Mouse (Mus musculus): ENCODE measurements around the gene Prss45. TPM values are rescaled to one million over a fixed set of nuclear protein-coding genes. Genes with fewer than 3 reads are reported as not detected.

Gene Prss45
- polyA plus RNA-seq, 1 experiment from 2014 or later, result not detected

DNA sequence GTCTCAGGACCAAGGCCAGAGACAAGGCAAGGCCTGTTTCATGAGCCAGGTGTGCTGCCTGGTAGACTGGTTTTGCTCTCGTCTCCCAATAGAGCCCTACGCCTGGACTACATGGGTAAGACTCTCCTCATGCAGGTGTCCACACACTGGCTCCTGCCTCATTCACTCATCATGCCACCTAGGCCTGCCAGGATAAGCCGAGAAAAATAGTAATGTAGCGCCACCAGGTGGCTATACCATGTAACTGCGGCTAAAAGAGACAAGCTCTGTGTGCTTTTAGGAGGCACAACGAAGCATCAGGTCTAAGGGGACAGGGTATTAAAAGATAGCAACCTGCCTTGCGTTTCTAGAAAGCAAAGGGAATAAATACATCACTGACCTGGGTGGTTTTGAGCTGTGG lies 36.6 kb downstream of the Prss45 start:
- no peaks in the 10 kb centered on the region for H3K9me3 ChIP-seq
- peak; percentile 61 for DNase-seq (ENCODE audit: low spot score)
- no peaks in the 10 kb centered on the region for H3K36me3 ChIP-seq (replicated peaks)
- H3K4me1 ChIP-seq, result peaks cover 29% of the 10 kb centered on the region
- no peak overlapping the region for H3K4me3 ChIP-seq
- H3K27me3 ChIP-seq (replicated peaks; ENCODE audit: low read depth, poor library complexity, severe bottlenecking), result peaks cover 53% of the 10 kb centered on the region
- 16% methylated on average over 7 of the region's 7 CpGs for whole genome bisulfite sequencing
- no peak overlapping the region for H3K27ac ChIP-seq (replicated peaks)

DNA sequence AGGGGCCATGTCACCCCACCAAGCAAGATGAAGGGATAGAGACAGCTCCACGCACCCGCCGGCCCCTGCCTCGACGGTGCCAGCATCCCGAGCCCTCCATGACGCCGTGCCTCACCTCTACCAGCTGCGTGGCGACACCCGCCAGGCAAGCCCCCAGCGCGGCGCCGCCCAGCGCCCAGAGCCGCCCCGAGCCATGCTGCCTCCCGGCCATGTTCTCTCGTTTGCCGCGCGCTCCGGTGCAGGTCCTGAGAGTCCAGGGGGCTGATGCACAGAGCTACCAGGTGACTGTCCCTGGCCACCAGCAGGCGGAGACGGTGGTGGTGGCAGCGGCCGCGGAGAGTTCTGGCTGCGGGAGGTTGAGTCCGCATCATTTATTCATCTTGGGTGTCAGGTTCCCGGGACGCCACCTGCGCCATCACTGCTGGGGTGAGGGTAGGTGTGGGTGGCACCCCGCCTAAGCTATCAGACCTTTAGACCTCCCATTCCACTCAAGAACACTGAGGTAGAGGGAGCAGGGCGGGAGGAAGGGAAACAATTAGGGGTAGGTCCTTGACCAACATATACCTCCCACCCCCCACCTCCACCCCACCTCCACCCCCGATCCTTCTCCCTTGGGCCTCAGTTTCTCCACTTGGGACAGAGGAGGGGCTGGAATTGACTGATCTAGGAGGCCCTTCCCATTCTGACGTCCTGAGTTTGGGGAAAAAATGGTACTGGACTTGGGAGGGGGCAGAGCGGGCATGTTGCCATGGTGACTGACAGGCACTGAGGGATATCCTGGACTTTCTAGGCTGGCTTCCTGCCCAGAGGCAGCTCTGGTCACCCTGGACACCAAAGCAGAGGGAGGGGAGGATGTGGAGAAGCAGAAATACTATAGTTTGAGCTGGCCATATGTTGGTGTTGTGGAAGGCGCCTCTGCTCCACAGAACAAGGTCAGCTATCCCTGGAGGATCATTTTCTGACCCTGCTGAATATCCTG lies 39.6 kb downstream of the Prss45 start:
- DNase-seq (ENCODE audit: low spot score), result peak; percentile 50
- Histone ChIP-seq H3K27ac (replicated peaks) (peak overlapping the region; percentile 54), H3K4me1 (peaks cover 27% of the 10 kb centered on the region), H3K4me3 (peak overlapping the region; percentile 54), H3K36me3 (replicated peaks) (no peaks in the 10 kb centered on the region), H3K9me3 (no peaks in the 10 kb centered on the region), H3K27me3 (replicated peaks; ENCODE audit: low read depth, poor library complexity, severe bottlenecking) (peaks cover 78% of the 10 kb centered on the region)
- WGBS, result 9% methylated on average over 40 of the region's 40 CpGs

DNA sequence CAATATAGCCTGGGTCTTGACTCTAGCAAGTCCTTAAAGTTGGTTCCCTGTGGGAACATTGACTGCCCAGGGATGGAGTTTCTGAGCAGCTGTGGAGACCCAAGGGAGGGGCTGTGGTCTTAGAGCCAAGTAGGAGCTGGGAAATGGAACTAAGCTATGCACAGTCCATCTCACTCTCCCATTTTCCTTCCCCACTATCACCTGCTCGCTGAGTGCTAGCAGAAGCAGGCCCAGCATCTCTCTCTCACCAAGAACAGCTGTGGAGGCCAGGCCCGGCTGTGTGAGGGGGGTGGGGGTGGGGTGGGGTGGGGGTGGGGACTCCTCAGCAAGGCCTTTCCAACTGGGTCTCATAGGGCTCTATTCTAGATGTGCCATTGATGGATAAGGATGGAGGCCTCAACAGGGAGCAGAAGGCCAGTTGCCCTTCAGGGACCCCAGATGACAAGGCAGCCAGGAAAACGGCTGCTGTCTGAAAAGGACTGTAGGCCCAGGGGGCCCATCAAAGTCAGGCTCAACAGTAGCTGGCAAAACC lies 40.3 kb downstream of the Prss45 start:
- no peak for DNase-seq (ENCODE audit: low spot score)
- Histone ChIP-seq H3K9me3 (no peaks in the 10 kb centered on the region), H3K4me3 (peak overlapping the region; percentile 5; the same call in 1 of the 2 replicates), H3K36me3 (replicated peaks) (no peaks in the 10 kb centered on the region), H3K27ac (replicated peaks) (no peak overlapping the region), H3K27me3 (replicated peaks; ENCODE audit: low read depth, poor library complexity, severe bottlenecking) (peaks cover 85% of the 10 kb centered on the region), H3K4me1 (peaks cover 32% of the 10 kb centered on the region)
- 18% methylated on average over 3 of the region's 3 CpGs for WGBS

DNA sequence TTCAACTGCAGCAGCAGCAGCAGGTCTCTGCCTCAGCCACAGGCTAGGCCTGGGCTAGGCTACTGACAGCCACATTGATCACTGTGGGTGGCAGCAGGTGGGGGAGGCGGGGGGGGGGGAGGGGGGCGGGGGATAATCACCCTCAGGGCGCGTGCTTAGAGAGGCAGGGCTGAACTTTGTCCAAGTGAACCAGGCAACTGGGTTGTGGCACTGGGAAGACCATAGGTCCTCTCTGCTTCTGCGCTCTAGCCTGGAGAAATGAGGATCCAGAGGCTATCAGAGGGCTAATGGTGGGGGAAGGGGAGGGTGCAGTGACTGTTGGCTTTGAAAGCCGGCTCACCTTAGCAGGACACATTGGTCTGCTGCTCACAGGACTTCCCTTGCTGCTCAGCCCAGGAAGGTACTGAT lies 40.9 kb downstream of the Prss45 start:
- Histone ChIP-seq H3K36me3 (replicated peaks) (no peaks in the 10 kb centered on the region), H3K4me3 (peak overlapping the region; percentile 5; the same call in 1 of the 2 replicates), H3K27ac (replicated peaks) (no peak overlapping the region), H3K27me3 (replicated peaks; ENCODE audit: low read depth, poor library complexity, severe bottlenecking) (peaks cover 89% of the 10 kb centered on the region), H3K9me3 (no peaks in the 10 kb centered on the region), H3K4me1 (peaks cover 36% of the 10 kb centered on the region)
- DNase-seq (ENCODE audit: low spot score), result peak; percentile 57
- 11% methylated on average over 6 of the region's 6 CpGs for WGBS

DNA sequence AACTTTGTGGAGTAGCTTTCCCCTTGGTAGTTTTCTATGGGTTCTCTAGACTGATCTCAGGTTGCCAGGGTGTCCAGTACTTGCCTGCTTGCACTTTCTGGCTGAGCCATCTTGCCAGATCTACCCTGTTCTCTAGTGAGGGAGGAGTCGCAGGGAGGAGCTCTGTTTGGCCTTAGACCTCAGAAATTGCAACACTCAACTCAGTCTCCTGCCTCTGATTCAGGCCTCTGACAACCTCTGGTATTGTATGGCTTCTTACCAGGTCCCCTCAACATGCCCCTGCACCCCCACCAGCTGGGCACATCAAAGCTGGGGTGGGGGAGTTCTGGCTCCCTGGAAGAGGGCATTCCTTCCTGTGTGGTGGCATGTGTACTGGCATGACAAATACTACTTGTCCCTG lies 43.0 kb downstream of the Prss45 start:
- Histone ChIP-seq H3K27me3 (replicated peaks; ENCODE audit: low read depth, poor library complexity, severe bottlenecking) (peaks cover 91% of the 10 kb centered on the region), H3K4me3 (no peak overlapping the region), H3K36me3 (replicated peaks) (no peaks in the 10 kb centered on the region), H3K4me1 (peaks cover 44% of the 10 kb centered on the region), H3K27ac (replicated peaks) (no peak overlapping the region), H3K9me3 (no peaks in the 10 kb centered on the region)
- WGBS, result 89% methylated on average over 1 of the region's 1 CpGs
- DNase-seq (ENCODE audit: low spot score), result no peak

DNA sequence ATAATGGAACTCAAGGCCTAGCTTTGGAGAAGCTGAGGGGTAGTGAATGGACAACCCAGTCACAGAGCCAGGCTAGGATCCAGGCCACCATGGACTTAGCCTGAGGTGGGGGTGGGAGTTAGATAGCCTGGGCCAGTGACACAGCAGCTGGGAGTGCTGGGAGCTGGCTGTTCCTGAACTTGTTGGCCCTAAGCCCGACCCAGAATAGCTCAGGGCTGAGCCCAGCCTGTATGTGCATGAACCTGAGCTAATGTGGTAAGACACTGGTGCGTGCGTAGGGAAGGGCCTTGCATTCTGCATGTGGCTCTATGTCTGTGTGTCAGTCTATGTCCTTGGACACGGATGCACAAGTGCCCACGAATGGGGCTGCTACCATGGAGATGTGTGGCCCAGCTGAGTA lies 43.5 kb downstream of the Prss45 start:
- Histone ChIP-seq H3K27ac (replicated peaks) (no peak overlapping the region), H3K36me3 (replicated peaks) (no peaks in the 10 kb centered on the region), H3K9me3 (no peaks in the 10 kb centered on the region), H3K4me3 (no peak overlapping the region), H3K4me1 (peaks cover 44% of the 10 kb centered on the region), H3K27me3 (replicated peaks; ENCODE audit: low read depth, poor library complexity, severe bottlenecking) (peaks cover 88% of the 10 kb centered on the region)
- WGBS, result 88% methylated on average over 5 of the region's 5 CpGs
- DNase-seq (ENCODE audit: low spot score), result no peak

DNA sequence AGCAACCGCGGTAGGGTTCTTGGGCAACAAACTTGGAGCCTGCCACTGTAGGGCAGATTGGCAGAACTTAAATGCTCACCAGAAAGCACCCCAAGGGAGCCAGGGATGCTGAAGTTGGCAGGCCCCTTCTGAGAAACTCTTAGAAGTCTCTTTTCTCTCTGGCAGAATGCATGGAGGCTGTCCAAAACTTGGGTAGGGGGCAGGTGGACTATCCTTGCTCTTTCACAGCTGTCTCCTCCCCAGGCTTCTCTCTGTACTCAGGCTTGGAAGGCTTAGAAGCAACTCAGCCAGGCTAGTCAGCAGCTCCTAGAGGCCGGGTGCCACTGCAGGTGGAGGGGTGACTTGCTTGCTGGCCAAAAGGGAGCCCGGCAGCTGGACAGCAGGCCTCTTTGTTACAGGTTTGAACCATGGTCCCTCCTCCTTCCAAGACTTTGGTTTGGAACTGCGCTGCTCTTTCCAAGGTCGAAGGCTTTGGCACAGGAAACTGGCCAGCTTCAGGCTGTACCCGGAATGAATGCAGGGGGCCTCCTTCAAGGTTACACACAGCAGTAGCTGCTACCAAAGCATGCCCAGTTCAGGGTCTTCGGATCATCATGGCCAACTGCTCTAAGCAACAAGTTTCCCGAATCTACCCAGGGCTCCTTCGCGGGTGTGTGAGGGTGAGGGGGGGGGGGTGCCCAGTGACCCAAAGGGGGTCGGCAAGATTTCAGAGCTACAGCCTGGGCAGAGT lies 45.0 kb downstream of the Prss45 start, which contains the start of gene Als2cl:
Gene Als2cl (plus strand): TSS at position 680 of the 730 bp plus-strand sequence.
- peaks cover 74% of the 10 kb centered on the region for H3K27me3 ChIP-seq (replicated peaks; ENCODE audit: low read depth, poor library complexity, severe bottlenecking)
- peak; percentile 36 for DNase-seq (ENCODE audit: low spot score)

DNA sequence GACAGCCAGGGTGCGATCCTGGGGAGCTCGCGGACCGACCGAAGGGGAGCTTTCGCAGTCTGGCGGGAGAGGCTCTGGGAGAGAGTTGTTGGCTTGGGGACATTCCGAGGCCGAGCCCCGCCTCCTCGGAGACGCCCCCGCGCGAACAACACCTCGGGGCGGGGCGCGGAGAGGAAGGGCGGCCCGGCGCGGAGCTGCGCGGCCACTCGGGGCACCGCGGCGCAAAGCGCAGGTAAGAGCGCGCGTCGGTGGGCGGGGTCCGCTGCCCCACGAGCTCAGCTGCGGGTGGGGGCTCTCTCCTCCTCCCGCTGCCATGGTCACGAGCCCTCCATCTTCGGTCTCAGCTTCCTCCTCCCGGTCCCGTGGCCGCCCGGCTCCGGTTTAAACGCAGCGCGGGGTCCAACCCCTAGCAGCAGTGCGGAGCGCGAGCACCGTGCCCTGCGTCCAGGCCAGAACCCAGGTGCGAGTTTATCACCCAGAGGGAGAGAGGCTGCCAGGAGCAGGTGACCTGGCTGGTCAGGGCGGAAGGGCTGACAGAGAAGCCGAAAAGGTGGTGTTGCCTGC lies 45.7 kb downstream of the Prss45 start, which contains the start of gene Tmie:
Gene Tmie (minus strand): TSS at position 116 of the 564 bp plus-strand sequence.
- Histone ChIP-seq H3K4me3 (peak within 1 kb of the TSS; percentile 70), H3K4me1 (peaks cover 29% of the 10 kb centered on the region), H3K27me3 (replicated peaks; ENCODE audit: low read depth, poor library complexity, severe bottlenecking) (peaks cover 67% of the 10 kb centered on the region), H3K36me3 (replicated peaks) (no peaks in the 10 kb centered on the region), H3K27ac (replicated peaks) (peak within 1 kb of the TSS; percentile 65), H3K9me3 (no peaks in the 10 kb centered on the region)
- 1% methylated on average over 57 of the region's 57 CpGs for WGBS
- DNase-seq (ENCODE audit: low spot score), result peak; percentile 65

More for the DNA sequence above, 45.0 kb downstream of the Prss45 start, which contains the start of gene Als2cl:
- Histone ChIP-seq H3K9me3 (no peaks in the 10 kb centered on the region), H3K4me3 (peak within 1 kb of the TSS; percentile 70), H3K27ac (replicated peaks) (peak within 1 kb of the TSS; percentile 65), H3K36me3 (replicated peaks) (no peaks in the 10 kb centered on the region), H3K4me1 (peaks cover 37% of the 10 kb centered on the region)
- 14% methylated on average over 12 of the region's 12 CpGs for WGBS

DNA sequence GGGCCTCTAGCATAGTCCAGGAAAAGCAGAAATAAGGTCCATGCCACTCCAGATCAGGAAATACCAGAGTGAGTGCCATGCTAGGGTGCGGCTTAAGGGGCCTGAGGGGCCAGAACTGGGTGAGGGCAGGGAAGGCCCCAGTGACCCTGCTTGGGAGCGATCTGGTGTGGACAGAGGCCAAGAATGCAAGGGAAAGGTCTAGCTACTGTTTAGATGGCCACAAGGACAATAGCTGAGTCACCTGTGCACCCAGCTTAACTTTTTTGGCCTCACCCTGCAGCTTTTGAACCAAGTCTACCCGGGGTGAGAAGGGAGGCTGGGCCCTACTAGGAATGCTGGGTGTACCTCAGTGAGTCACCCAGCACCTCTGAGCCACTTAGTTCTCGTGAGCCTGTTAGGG lies 46.4 kb downstream of the Prss45 start:
- Histone ChIP-seq H3K9me3 (no peaks in the 10 kb centered on the region), H3K4me3 (peak overlapping the region; percentile 70), H3K4me1 (peaks cover 23% of the 10 kb centered on the region), H3K36me3 (replicated peaks) (no peaks in the 10 kb centered on the region), H3K27me3 (replicated peaks; ENCODE audit: low read depth, poor library complexity, severe bottlenecking) (peaks cover 62% of the 10 kb centered on the region), H3K27ac (replicated peaks) (no peak overlapping the region)
- 69% methylated on average over 4 of the region's 4 CpGs for WGBS
- DNase-seq (ENCODE audit: low spot score), result no peak

DNA sequence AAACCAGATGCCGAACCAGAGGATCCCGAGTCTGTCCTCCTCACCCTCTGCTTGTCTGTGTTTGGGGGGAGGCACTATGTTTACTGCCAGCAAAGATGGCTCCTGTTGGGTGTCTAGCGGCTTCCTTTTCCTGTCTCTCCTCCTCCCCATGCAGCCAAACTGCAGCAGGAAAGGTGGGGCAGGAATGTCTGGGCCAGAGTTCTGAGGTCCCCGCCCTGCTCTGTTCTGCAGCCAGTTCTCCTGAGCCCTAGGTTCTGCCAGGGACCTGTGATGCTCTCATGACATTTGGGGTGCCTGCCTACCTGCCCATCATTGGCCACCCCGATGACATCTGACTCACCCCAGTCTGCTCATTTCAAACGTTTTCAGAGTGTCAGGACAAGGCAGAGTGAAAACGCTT lies 47.6 kb downstream of the Prss45 start:
- Histone ChIP-seq H3K9me3 (no peaks in the 10 kb centered on the region), H3K27me3 (replicated peaks; ENCODE audit: low read depth, poor library complexity, severe bottlenecking) (peaks cover 57% of the 10 kb centered on the region), H3K4me1 (peaks cover 22% of the 10 kb centered on the region), H3K4me3 (no peak overlapping the region), H3K27ac (replicated peaks) (no peak overlapping the region), H3K36me3 (replicated peaks) (no peaks in the 10 kb centered on the region)
- WGBS, result 79% methylated on average over 7 of the region's 7 CpGs
- no peak for DNase-seq (ENCODE audit: low spot score)

DNA sequence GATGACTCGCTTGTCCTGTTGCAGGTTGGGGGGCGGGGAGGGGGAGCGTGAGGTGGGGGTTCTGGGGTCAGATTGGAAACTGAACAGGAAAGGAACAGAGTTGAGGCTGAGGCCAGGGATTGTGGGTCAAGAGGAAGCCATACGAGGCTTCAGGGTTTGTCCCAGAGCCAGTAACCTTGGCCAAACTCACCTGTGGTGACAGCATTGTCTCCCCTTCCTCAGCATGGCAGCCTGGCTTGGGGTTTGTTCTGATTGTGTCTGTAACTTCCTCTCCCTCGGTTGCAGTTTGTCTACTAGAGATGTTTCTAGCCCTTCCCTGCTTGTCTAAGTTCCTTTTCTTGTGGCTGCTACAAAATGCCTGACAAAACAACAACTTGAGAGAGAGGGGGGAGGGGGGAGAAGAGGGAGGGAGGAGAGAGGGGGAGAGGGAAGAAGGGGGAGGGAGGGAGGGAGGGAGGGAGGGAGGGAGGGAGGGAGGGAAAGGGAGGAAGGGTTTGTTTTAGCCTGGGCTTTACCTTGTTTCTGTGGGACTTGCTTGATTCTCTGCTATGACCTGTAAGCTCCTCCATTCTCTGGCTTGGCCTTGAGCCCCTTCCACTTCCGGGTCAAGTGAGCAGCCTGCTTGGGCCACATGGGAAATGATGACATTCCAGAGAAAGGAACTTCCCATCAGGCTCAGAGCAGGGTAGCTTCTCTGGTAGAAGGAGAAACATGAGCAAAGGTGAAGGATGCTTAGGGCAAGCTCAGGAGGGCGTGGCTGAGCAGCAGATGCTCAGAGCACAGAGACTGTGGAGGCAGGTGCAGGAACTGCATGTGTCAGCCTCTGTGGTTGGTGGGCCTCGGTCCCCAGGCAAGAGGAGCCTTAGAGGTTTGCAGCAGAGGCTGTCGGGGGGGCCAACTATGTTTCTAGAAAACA lies 53.3 kb downstream of the Prss45 start:
- WGBS, result 62% methylated on average over 9 of the region's 9 CpGs
- Histone ChIP-seq H3K36me3 (replicated peaks) (no peaks in the 10 kb centered on the region), H3K4me1 (peaks cover 37% of the 10 kb centered on the region), H3K4me3 (no peak overlapping the region), H3K27me3 (replicated peaks; ENCODE audit: low read depth, poor library complexity, severe bottlenecking) (peaks cover under 1% of the 10 kb centered on the region), H3K27ac (replicated peaks) (0 out of 2 replicates have a peak overlapping the region, but pooled peaks have one; percentile 31), H3K9me3 (no peaks in the 10 kb centered on the region)
- no peak for DNase-seq (ENCODE audit: low spot score)
